Mouse (Mus musculus) adrenal gland, postnatal 25 days (tissue): Measurements from ENCODE around the gene Tpbgl. TPM values are rescaled to one million over a fixed set of nuclear protein-coding genes. Genes with fewer than 3 reads are reported as not detected.

Experiments
- DNase-seq: peaks from one replicate; pipeline ENCODE4 v3.0.0; 2021; ENCODE audit warnings: mixed read lengths
- total RNA-seq: library from RNA; stranded (reverse); gene quantifications from 2 replicates; pipeline ENCODE4 v1.2.3, GENCODE M21; 2021

The Tpbgl gene
- total RNA-seq, 1 experiment from 2014 or later: 23.2 TPM

GRCm38 (mm10) chr7:99580247-99580646 lies 46.7 kb downstream of the Tpbgl start:
- no peak for DNase-seq

GRCm38 (mm10) chr7:99579491-99580190 lies 47.3 kb downstream of the Tpbgl start:
- DNase-seq: no peak

GRCm38 (mm10) chr7:99578246-99578645 lies 48.7 kb downstream of the Tpbgl start:
- no peak for DNase-seq

Other genes starting within 250 kb of the Tpbgl start
- 4.9 and 9.9 TPM in 2 replicates for gene Gdpd5, start 245.7 kb downstream of the Tpbgl start, total RNA-seq
- gene Klhl35, start 161.1 kb downstream of the Tpbgl start, total RNA-seq: 0.43 and 1.5 TPM in 2 replicates
- 552 and 603 TPM in 2 replicates for gene Rps3, start 143.4 kb downstream of the Tpbgl start, total RNA-seq
- gene Arrb1, start 91.6 kb downstream of the Tpbgl start, total RNA-seq: 43.9 and 69.0 TPM in 2 replicates
- gene Slco2b1, start 84.2 kb upstream of the Tpbgl start, total RNA-seq: 22.9 and 31.9 TPM in 2 replicates
- not detected in 2 replicates for gene Olfr520, start 103.2 kb upstream of the Tpbgl start, total RNA-seq
- not detected in 2 replicates for gene Olfr521, start 136.4 kb upstream of the Tpbgl start, total RNA-seq
- 1.6 and 2.7 TPM in 2 replicates for gene Neu3, start 201.3 kb upstream of the Tpbgl start, total RNA-seq
- gene Xrra1, start 232.0 kb upstream of the Tpbgl start, total RNA-seq: 2.9 and 6.4 TPM in 2 replicates
- 156 and 170 TPM in 2 replicates for gene Spcs2, start 236.4 kb upstream of the Tpbgl start, total RNA-seq